ENCODE assay signal across 11 mouse cellular contexts in the genomic region with DNA sequence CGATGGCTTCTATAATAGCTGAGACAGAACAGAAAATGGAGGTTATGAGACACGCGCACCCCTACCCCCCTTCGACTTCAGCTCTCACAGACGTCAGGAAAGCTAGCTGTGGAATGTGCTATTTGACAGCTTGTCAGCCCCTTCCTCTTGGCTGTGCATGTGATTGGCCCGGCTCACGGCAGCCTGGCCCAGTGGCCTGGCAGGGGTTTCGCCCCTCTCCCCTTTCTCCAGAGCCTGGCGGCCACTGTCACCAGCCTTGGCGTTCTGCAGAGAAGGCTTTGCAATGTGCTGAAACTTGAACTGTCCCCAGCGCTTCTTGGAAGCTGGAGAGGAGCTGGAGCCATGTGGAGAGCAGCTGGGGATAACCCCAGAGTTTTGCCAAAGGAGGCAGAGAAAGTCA.
DNase-seq lines count a peak whose midpoint lies in the region; ATAC-seq lines count a peak whose summit lies in the region.
"Had no signal": no experiment of that assay in that cellular context is flagged by ENCODE, and none has a peak within 500 bp of the region (broad histone marks: within the 10 kb centered on the region; RNA-seq: fewer than 3 reads in every experiment).

No protein-coding gene starts in this region.

- no peaks in the 10 kb centered on the region for H3K36me3 ChIP-seq in forebrain, embryonic 15.5 days

- H3K9me3 ChIP-seq in forebrain, embryonic 15.5 days: no peaks in the 10 kb centered on the region

- H3K4me1 ChIP-seq in forebrain, embryonic 15.5 days: peaks cover 15% of the 10 kb centered on the region; the same call in 1 of the 2 replicates

- ATAC-seq in forebrain, embryonic 15.5 days (replicated peaks): no peak

- H3K27ac ChIP-seq in forebrain, embryonic 15.5 days (replicated peaks): no peak overlapping the region

- intact Hi-C loops in heart, postnatal 14 days (cut with DNase I): loop anchor here (5.0 to 10.0 kb wide), 2 partner anchors 46 to 598 kb away; no protein-coding TSS in a partner anchor

- H3K27me3 ChIP-seq in forebrain, embryonic 15.5 days: no peaks in the 10 kb centered on the region

- DNase-seq in embryo, embryonic 10 days (ENCODE audit: low spot score): peak; percentile 51
- DNase-seq in embryo, embryonic 9.5 days (ENCODE audit: extremely low spot score): no peak
- peak; percentile 68 to 75 for DNase-seq in gastrocnemius, adult 8-10 months (ENCODE audit: low spot score in 2 of 2)
- DNase-seq in heart, postnatal 14 days: peak; percentile 53 to 63
- peak; percentile 44 for DNase-seq in mesoderm, embryonic 11.5 days (ENCODE audit: low read depth, low spot score)
- no peak for DNase-seq in layer of hippocampus, adult 11-12 months (ENCODE audit: low spot score)
- no peak for DNase-seq in thymus, postnatal 36 days
- DNase-seq: B cell, adult 2 months; layer of hippocampus, postnatal 36 days; right cerebral cortex, postnatal 4 days had no signal

- 49% methylated on average over 11 of the region's 11 CpGs for WGBS in forebrain, embryonic 15.5 days

- H3K9ac ChIP-seq in forebrain, embryonic 15.5 days (replicated peaks): no peak overlapping the region

- H3K4me3 ChIP-seq in forebrain, embryonic 15.5 days: no peak overlapping the region

- H3K4me2 ChIP-seq in forebrain, embryonic 15.5 days (replicated peaks): no peak overlapping the region

Comparison
In these comparisons a context has a peak if more than half of its experiments do, and no peak if none do; other contexts are left out.
1. DNase-seq: peak in embryo, embryonic 10 days (single experiment), gastrocnemius, adult 8-10 months (2 of 2), heart, postnatal 14 days (2 of 2) and mesoderm, embryonic 11.5 days (single experiment); none in embryo, embryonic 9.5 days (single experiment), layer of hippocampus, adult 11-12 months (single experiment) and thymus, postnatal 36 days (0 of 2).